Mouse (Mus musculus) limb, embryonic 13.5 days (tissue): ENCODE measurements at regions not wholly inside any gene's neighbourhood (a gene's known extent, or its start where the extent isn't known, plus 50 kb on each side); places are given as distances from the start of the nearest gene placed in this dataset. TPM values are rescaled to one million over a fixed set of nuclear protein-coding genes. Genes with fewer than 3 reads are reported as not detected.

ENCODE experiments used
- microRNA-seq: library from miRNA; unstranded; fragments of <30 nt; microRNA quantifications from one replicate; pipeline ENCODE4, GENCODE M21; 2016

Small RNAs in the stretch of these regions (microRNA-seq; reads per million reads assigned to microRNA genes)
- gene Gm26469, result not detected
